Mouse (Mus musculus) CH12.LX (cell line): ENCODE results near the gene Duoxa1. TPM values are rescaled to one million over a fixed set of nuclear protein-coding genes. Genes with fewer than 3 reads are reported as not detected.

ENCODE experiments used
- DNase-seq: peaks from one replicate; pipeline ENCODE4 v3.0.0-alpha.2; 2013; ENCODE audit errors: extremely low read depth
- H3K27ac ChIP-seq: 2 replicates; pipeline ENCODE4 v1.5.1; 2012; ENCODE audit warnings: low read depth, mild to moderate bottlenecking, control low read depth, moderate library complexity; ENCODE audit not compliant: insufficient read depth
- H3K27me3 ChIP-seq: replicated peaks from 2 replicates; pipeline ENCODE3; 2012; ENCODE audit warnings: inconsistent platforms
- H3K36me3 ChIP-seq, 2 experiments: replicated peaks in 1 of 2; 2 replicates each; pipeline versions ENCODE3 to v1.6.1; 2012; ENCODE audit warnings: inconsistent platforms in 1 of 2, low read length in 1 of 2, mild to moderate bottlenecking in 1 of 2, mixed read lengths in 1 of 2, moderate library complexity in 1 of 2; ENCODE audit not compliant: control insufficient read depth in 1 of 2, insufficient read depth in 1 of 2
- H3K4me1 ChIP-seq, 2 experiments: 2 replicates each; pipeline ENCODE4 v1.6.1; 2012; ENCODE audit warnings: inconsistent platforms in 1 of 2, moderate library complexity in 1 of 2; ENCODE audit not compliant: insufficient read depth in 2 of 2, control insufficient read depth in 1 of 2
- H3K4me2 ChIP-seq: 2 replicates; pipeline ENCODE4 v1.6.1; 2012; ENCODE audit warnings: low read depth, mild to moderate bottlenecking, control low read depth; ENCODE audit not compliant: poor library complexity, insufficient read depth, severe bottlenecking
- H3K4me3 ChIP-seq, 3 experiments: fragments of 150-350 bp in 1 of 3; sonication (generic) in 1 of 3; replicated peaks in 1 of 3; 2 replicates each; pipeline versions ENCODE3 to v1.5.1; 2011 to 2012; ENCODE audit warnings: low read depth in 2 of 3, low read length in 2 of 3, mild to moderate bottlenecking in 2 of 3, moderate library complexity in 2 of 3, control low read depth in 1 of 3, improper control_type of control experiment in 1 of 3, inconsistent platforms in 1 of 3, mixed read lengths in 1 of 3; ENCODE audit not compliant: poor library complexity in 1 of 3
- H3K79me2 ChIP-seq: replicated peaks from 2 replicates; pipeline ENCODE4 v1.6.1; 2012; ENCODE audit warnings: mild to moderate bottlenecking, moderate library complexity; ENCODE audit not compliant: control insufficient read depth, poor library complexity, insufficient read depth, severe bottlenecking; ENCODE audit errors: extremely low read depth
- H3K9ac ChIP-seq: 2 replicates; pipeline ENCODE4 v1.6.1; 2012; ENCODE audit warnings: low read depth, mild to moderate bottlenecking, control low read depth, moderate library complexity; ENCODE audit not compliant: insufficient read depth
- H3K9me3 ChIP-seq: replicated peaks from 2 replicates; pipeline ENCODE3; 2012; ENCODE audit warnings: low read length, inconsistent platforms, mixed read lengths
- BHLHE40 ChIP-seq: IDR thresholded peaks from 2 replicates; pipeline ENCODE4 v1.6.1; 2011; ENCODE audit warnings: mild to moderate bottlenecking, low read depth, low read length, improper control_type of control experiment
- CHD1 ChIP-seq: IDR thresholded peaks from 2 replicates; pipeline ENCODE4 v1.6.1; 2012; ENCODE audit warnings: low read depth, low read length, improper control_type of control experiment, inconsistent platforms
- CHD2 ChIP-seq: IDR thresholded peaks from 2 replicates; pipeline ENCODE4 v1.6.1; 2011; ENCODE audit warnings: low read length, improper control_type of control experiment
- E2F4 ChIP-seq: IDR thresholded peaks from 2 replicates; pipeline ENCODE4 v1.6.1; 2011; ENCODE audit warnings: low read depth, low read length, improper control_type of control experiment; ENCODE audit not compliant: insufficient replicate concordance
- ETS1 ChIP-seq: conservative IDR thresholded peaks from 2 replicates; pipeline ENCODE4 v1.6.1; 2012; ENCODE audit warnings: low read depth, mild to moderate bottlenecking, inconsistent platforms, low read length, improper control_type of control experiment, moderate library complexity
- GABPA ChIP-seq: IDR thresholded peaks from 2 replicates; pipeline ENCODE4 v1.6.1; 2012; ENCODE audit warnings: low read depth, low read length, improper control_type of control experiment, inconsistent platforms; ENCODE audit not compliant: insufficient replicate concordance
- HCFC1 ChIP-seq: IDR thresholded peaks from 2 replicates; pipeline ENCODE4 v1.6.1; 2012; ENCODE audit warnings: low read depth, mild to moderate bottlenecking, inconsistent platforms, low read length, improper control_type of control experiment
- JUN ChIP-seq: IDR thresholded peaks from 2 replicates; pipeline ENCODE4 v1.6.1; 2011; ENCODE audit warnings: low read depth, mild to moderate bottlenecking, low read length, improper control_type of control experiment, moderate library complexity; ENCODE audit not compliant: insufficient read depth
- KAT2A ChIP-seq: IDR thresholded peaks from 2 replicates; pipeline ENCODE4 v1.6.1; 2012; ENCODE audit warnings: low read length, improper control_type of control experiment, inconsistent platforms; ENCODE audit not compliant: insufficient replicate concordance
- MAX ChIP-seq: IDR thresholded peaks from 2 replicates; pipeline ENCODE4 v1.6.1; 2011; ENCODE audit warnings: low read length, improper control_type of control experiment
- MEF2A ChIP-seq: IDR thresholded peaks from 2 replicates; pipeline ENCODE4 v1.6.1; 2014; ENCODE audit warnings: low read depth, mild to moderate bottlenecking, inconsistent platforms, low read length, improper control_type of control experiment, borderline replicate concordance
- MYC ChIP-seq: IDR thresholded peaks from 2 replicates; pipeline ENCODE4 v1.6.1; 2011; ENCODE audit warnings: low read depth, mild to moderate bottlenecking, improper control_type of control experiment, low read length
- PAX5 ChIP-seq: IDR thresholded peaks from 2 replicates; pipeline ENCODE4 v1.6.1; 2012; ENCODE audit warnings: low read length, inconsistent platforms, mixed read lengths
- POLR2A ChIP-seq: IDR thresholded peaks from 2 replicates; pipeline ENCODE4 v1.6.1; 2011; ENCODE audit warnings: low read depth, mild to moderate bottlenecking, improper control_type of control experiment, low read length
- POLR2AphosphoS2 ChIP-seq: IDR thresholded peaks from 2 replicates; pipeline ENCODE4 v1.6.1; 2011; ENCODE audit warnings: low read depth, low read length, improper control_type of control experiment
- RAD21 ChIP-seq: IDR thresholded peaks from 2 replicates; pipeline ENCODE4 v1.6.1; 2011; ENCODE audit warnings: low read depth, mild to moderate bottlenecking, low read length, improper control_type of control experiment, moderate library complexity
- RCOR1 ChIP-seq: conservative IDR thresholded peaks from 2 replicates; pipeline ENCODE4 v1.6.1; 2012; ENCODE audit warnings: low read depth, mild to moderate bottlenecking, inconsistent platforms, low read length, improper control_type of control experiment
- SIN3A ChIP-seq: IDR thresholded peaks from 2 replicates; pipeline ENCODE4 v1.6.1; 2012; ENCODE audit warnings: low read length, improper control_type of control experiment, inconsistent platforms
- SMC3 ChIP-seq: IDR thresholded peaks from 2 replicates; pipeline ENCODE4 v1.6.1; 2011; ENCODE audit warnings: low read depth, low read length, improper control_type of control experiment
- TCF12 ChIP-seq: IDR thresholded peaks from 2 replicates; pipeline ENCODE4 v1.6.1; 2014; ENCODE audit warnings: low read depth, mild to moderate bottlenecking, inconsistent platforms, low read length, improper control_type of control experiment
- UBTF ChIP-seq: IDR thresholded peaks from 2 replicates; pipeline ENCODE4 v1.6.1; 2012; ENCODE audit warnings: low read depth, mild to moderate bottlenecking, inconsistent platforms, low read length, improper control_type of control experiment, moderate library complexity
- USF2 ChIP-seq: conservative IDR thresholded peaks from 2 replicates; pipeline ENCODE4 v1.6.1; 2011; ENCODE audit warnings: low read depth, low read length, improper control_type of control experiment
- ZMIZ1 ChIP-seq: IDR thresholded peaks from 2 replicates; pipeline ENCODE4 v1.6.1; 2012; ENCODE audit warnings: low read depth, mild to moderate bottlenecking, inconsistent platforms, low read length, improper control_type of control experiment
- ZNF384 ChIP-seq: IDR thresholded peaks from 2 replicates; pipeline ENCODE4 v1.6.1; 2012; ENCODE audit warnings: low read depth, low read length, improper control_type of control experiment, inconsistent platforms
- dilution Hi-C: fragments of 300-500 bp; cut with MboI; formaldehyde crosslinking; loops from 2 replicates; pipeline ENCODE4 v1.14.3; 2020; ENCODE audit warnings: low sequenced_read_pairs; ENCODE audit not compliant: extremely low pct_unique_long_range_greater_than_20kb, extremely low pct_ligation_motif_present
- in situ Hi-C: fragments of 300-500 bp; cut with MboI; formaldehyde crosslinking; loops from 3 replicates; pipeline ENCODE4 v1.14.3; 2019; ENCODE audit warnings: low sequenced_read_pairs, low pct_ligation_motif_present, low pct_unique_long_range_greater_than_20kb, mixed read lengths
- polyA plus RNA-seq: library from polyadenylated mRNA; unstranded; fragments of >175 nt; gene quantifications from 2 replicates; pipeline ENCODE4 v1.2.1, GENCODE M21; 2012; ENCODE audit warnings: low read depth; ENCODE audit not compliant: insufficient read length
- total RNA-seq, 2 experiments: library from RNA; depleted of rRNA; stranded (reverse); fragments of 300-350 nt in 1 of 2; fragments of >200 nt in 1 of 2; gene quantifications; 2 replicates each; pipeline ENCODE4 v1.2.3; 2012 to 2014

The Duoxa1 gene
- total and polyA plus RNA-seq, 3 experiments = not detected

DNA sequence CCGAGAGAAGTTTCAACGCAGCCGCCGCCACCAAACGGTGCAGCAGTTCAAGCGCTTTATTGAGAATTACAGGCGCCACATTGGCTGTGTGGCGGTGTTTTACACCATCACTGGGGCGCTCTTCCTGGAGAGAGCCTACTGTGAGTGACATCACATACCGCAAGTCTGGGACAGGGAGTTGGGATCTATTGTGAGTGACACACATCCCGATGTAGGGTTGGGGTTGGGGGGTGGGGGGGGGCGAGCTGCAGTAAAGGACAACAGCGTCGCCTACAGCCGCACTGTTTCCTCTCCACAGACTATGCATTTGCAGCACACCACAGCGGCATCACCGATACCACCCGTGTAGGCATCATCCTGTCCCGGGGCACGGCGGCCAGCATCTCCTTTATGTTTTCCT is 23.8 kb upstream of the Duoxa1 start:
- H3K4me2 ChIP-seq = no peak overlapping the region
- DNase-seq = no peak
- H3K36me3 ChIP-seq = no peaks in the 10 kb centered on the region
- dilution Hi-C loops = no loop called here
- no peak overlapping the region for H3K27ac ChIP-seq
- H3K4me3 ChIP-seq = no peak overlapping the region
- H3K4me1 ChIP-seq = peaks cover 4 to 15% of the 10 kb centered on the region in 2 experiments; a peak in 3 of 4 replicates
- no peaks in the 10 kb centered on the region for H3K9me3 ChIP-seq
- no peak for TF ChIP-seq JUN
- no peak for TF ChIP-seq BHLHE40
- no peak for TF ChIP-seq USF2
- no peak for TF ChIP-seq E2F4
- TF ChIP-seq ETS1 = no peak
- TF ChIP-seq MEF2A = no peak
- no peak for TF ChIP-seq SIN3A
- no peak for TF ChIP-seq RCOR1
- in situ Hi-C loops = no loop called here
- no peak overlapping the region for H3K9ac ChIP-seq
- no peaks in the 10 kb centered on the region for H3K79me2 ChIP-seq
- peaks cover 7% of the 10 kb centered on the region for H3K27me3 ChIP-seq

DNA sequence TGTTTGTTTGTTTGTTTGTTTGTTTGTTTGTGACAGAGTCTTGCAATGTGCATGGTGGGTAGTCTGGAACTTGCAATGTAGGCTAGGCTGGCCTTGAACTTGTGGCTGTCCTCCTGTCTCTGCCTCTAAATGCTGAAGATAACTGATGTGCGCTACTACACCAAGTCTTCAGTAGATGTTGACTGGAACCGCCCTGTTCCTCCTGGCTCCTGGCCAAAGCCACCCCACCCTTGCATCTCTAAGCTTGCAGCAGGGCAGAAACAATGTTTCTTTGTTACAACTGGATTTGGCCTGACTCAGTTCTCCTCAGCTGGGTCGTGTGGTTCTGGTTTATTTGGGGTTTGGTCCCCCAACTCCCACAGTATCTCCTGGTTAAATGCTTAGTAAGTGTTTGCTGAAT is 20.6 kb upstream of the Duoxa1 start:
- H3K4me2 ChIP-seq = no peak overlapping the region
- dilution Hi-C loops (no loop called here), in situ Hi-C loops (no loop called here)
- no peaks in the 10 kb centered on the region for H3K36me3 ChIP-seq
- H3K4me3 ChIP-seq = no peak overlapping the region
- no peak overlapping the region for H3K9ac ChIP-seq
- no peaks in the 10 kb centered on the region for H3K27me3 ChIP-seq
- peaks cover 4 to 15% of the 10 kb centered on the region in 2 experiments; a peak in 3 of 4 replicates for H3K4me1 ChIP-seq
- no peak overlapping the region for H3K27ac ChIP-seq
- no peak for DNase-seq
- TF ChIP-seq GABPA = no peak
- TF ChIP-seq KAT2A = no peak
- TF ChIP-seq PAX5 = no peak
- no peak for TF ChIP-seq CHD2
- TF ChIP-seq POLR2AphosphoS2 = no peak
- TF ChIP-seq UBTF = no peak
- TF ChIP-seq SMC3 = no peak
- TF ChIP-seq MEF2A = no peak
- TF ChIP-seq ZMIZ1 = no peak
- TF ChIP-seq TCF12 = no peak
- no peak for TF ChIP-seq BHLHE40
- no peak for TF ChIP-seq HCFC1
- TF ChIP-seq ZNF384 = no peak
- no peak for TF ChIP-seq CHD1
- TF ChIP-seq MYC = no peak
- no peak for TF ChIP-seq MAX
- TF ChIP-seq POLR2A = no peak
- TF ChIP-seq SIN3A = no peak
- TF ChIP-seq RAD21 = no peak
- no peak for TF ChIP-seq USF2
- H3K9me3 ChIP-seq = no peaks in the 10 kb centered on the region
- H3K79me2 ChIP-seq = no peaks in the 10 kb centered on the region
